Mouse (Mus musculus) forelimb bud, embryonic 11.5 days (tissue): ENCODE measurements around the gene Cyp2d34.

Experiments used
- DNase-seq: peaks from one replicate; pipeline ENCODE4 v3.0.0-alpha.2; 2012; ENCODE audit warnings: low read depth, low spot score

Cyp2d34 gene

DNA sequence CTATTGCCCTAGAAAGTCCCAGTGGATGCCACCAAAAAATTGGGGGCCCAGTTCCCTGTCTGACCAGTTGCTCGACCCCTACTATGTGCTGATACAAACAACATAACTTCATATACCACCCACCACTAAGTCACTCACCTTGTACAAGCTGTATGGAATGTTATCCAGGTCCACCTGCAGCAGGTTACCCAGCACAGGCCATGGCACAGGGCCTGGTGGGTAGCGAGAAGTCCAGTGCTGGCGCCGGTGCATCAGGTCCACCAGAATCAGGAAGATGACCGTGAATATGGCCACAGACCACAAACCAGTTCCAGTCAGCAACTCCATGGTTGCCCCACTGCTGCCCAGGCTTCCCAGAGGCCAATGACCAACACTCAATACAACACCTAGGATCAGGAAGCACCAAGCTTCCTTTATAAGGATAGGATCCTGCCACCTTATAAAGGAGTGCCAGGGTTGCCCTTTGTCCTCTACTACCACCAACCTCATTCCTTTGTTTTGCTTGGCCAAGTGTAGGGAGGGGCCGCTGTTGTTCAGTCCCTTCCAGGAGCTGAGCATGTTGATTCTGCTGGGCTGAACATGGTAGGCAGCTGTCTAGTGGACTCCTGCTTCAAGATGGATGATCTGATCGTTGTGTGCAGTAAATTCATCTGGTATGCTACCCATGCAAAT lies at the start of gene Cyp2d34:
Gene Cyp2d34 (minus strand): TSS at position 416 of the 672 bp plus-strand sequence.
- no peak for DNase-seq

DNA sequence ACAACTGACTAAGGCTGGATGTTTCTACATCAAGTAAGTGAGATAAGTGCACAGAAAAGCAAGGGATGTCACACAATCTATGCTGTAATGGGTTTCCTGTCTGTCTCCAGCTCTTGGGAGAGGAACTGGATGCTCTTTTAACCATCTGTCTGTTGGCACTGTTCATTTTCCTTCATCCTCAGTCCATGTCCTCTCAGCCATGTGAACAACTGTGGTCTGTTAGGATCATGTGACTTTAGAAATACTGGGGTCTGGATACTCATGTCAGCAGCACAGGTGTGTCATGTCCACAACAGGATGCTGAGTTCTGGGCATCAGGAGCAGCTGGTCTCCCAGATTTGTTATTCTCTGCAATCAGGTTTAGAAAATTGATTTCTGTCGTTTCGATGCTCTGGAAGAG lies 35.6 kb upstream of the Cyp2d34 start:
- DNase-seq: no peak

DNA sequence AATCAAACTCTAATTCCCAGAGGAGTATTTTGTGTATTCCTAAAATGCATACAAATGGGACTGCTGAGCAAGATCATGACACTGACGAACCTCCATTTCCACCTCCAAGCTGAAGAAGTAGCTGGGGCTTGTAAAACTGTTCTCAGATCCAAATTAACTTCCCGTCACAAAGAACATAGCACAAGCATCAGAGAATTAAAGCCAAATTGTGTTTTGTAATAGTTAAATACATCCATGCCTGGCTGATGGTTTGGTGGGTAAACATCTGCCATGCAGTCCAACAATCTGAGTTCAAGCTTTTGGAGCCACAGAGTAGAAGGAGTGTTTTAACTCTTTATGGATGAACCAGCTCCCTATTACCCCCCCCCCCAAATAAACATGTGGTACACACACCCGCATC lies 23.6 kb upstream of the Cyp2d34 start:
- no peak for DNase-seq

DNA sequence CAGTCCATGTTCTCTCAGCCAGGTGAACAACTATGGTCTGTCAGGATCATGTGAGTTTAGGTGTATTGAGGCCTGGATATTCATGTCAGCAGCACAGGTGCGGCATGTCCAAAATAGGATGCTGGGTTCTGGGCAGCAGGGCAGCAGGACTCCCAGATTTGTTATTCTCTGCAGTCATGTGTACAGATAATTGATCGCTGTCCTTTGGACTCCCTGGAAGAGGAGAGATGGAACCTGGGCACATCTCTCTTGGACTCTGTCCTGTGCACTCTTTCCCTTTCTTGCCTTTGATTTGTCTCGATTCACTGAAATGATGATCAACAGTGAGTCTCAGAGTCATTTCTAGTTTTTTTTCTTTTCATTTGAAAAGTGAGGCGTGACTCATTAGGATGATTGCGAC lies 23.0 kb upstream of the Cyp2d34 start:
- DNase-seq: no peak

DNA sequence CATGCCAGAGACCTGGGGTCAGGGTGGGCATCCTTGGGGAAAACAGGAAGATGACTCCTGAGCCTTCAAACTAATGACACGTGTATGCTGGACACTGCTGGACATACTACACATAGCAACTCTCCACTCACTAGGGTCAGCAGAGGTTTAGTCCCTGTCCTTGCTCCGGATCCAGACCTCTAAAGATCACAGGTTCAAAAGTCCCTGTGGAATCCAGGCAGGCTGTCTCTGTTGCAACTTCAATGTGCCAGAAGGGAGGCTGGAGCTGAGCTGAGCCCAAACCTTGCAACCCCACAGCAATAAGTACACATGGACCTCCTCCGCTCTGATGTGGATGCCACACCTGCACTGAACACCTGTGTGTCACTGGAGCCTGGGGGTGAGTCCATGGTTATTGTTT lies 22.0 kb upstream of the Cyp2d34 start:
- DNase-seq: no peak

DNA sequence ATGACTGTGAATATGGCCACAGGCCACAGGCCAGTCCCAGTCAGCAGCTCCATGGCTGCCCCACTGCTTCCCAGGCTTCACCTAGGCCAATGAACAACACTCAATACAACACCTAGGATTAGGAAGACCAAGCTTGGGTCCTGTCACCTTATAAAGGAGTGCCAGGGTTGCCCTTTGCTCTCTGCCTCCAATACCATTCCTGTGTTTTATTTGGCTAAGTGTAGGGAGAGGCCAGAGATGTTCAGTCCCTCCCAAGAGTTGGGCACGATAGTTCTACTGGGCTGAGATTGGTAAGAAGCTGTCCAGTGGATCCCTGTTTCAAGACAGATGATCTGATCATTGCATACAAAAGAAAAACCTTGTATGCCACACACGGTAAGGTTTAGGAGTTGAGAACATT lies 21.2 kb upstream of the Cyp2d34 start:
- no peak for DNase-seq

DNA sequence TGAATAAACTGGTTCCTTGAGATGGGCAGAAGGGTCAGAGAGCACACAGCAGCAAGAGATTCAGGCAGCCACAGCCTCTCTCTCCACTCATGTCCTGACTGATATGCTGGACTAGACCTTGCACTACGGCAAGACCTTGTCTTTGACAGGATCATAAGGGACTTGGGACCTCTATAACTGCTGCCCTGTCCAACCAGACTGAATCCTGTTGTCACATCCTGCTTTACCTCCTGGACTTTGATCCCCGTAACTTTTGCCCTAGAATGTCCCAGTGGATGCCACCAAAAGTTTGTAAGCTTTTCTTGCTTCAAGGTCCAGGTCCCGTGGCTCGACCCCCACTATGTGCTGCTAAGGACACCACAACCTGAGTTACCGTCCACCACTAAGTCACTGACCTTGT lies 20.6 kb upstream of the Cyp2d34 start:
- no peak for DNase-seq

DNA sequence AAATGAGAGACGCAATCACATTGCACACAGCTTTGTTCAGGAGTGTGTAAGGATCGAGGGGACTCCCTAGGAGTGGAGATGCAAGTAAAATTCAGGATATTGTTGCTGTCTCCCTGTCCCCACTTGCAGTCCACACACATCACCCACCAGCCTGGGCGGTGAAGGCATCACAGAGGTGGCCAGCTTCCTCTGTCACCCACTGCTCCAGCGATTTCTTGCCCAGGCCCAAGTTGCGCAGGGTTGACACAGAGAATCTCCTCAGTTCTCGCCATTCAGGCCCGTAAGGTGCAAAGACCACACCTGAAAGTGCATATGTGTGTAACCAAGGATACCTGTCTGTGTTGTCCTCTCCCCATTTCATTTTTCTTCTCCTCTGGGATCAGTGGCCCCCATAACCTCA lies 19.5 kb upstream of the Cyp2d34 start:
- DNase-seq: no peak

DNA sequence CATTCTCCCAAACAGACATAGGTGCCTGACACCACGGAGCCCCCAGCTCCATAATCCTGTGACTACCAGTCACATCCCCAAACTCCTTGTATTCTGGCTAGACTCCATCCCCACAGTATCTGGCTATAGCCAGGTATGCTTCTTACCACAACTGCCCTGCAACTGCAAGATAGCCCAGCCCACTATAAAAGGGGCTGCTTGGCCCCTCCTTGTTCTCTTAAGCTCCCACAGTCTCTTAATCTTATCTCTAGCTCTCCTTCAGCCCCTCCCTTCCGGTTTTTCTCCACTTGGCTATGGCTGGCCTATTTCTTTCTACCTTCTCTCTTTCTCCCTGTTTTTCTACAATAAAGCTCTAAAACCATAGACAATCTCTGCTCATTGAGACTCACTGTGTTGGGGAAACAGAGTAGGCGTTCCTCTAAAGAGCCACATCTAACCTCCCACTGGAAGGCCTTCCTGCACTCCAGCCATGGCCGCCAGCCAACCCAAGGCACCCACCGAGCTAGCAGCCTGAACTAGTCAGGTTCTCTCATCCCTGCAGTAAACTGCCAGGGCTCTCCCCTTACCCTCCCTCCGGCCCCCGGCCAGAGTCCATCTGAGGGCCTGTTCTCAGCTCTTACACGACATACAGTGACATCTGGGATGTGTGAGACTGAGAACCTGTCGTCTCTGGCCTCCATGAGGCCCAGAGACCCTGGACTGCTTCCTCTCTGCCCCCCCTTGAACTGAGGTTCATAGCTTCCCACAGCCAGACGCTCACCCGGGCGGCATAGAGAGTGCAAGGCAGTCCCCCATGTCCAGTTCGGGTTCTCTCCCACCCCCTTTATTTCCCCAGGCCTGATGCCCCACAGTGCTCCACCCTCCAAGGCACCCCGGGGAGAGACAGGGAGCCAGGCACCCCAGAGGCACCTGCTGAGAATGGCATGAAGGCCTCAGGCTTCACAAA lies 16.7 kb upstream of the Cyp2d34 start:
- no peak for DNase-seq

DNA sequence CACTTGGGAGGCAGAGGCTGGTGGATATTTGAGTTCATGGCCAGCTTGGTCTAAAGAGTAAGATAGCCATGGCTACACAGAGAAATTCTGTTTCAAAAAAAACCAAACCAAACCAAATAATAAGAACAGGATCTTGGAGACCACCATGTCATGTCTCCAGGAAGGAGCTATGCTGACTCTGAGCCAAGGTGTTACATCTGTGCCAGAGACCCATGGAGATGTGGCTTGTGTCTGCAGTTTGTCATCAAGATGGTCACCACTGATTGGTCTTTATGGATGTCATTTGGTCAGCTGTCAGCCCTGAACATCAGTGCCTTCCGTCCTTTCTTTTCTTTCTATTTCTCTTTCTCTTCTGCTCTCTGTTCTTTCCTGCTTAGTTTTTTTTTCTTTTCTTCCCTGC lies 14.2 kb upstream of the Cyp2d34 start:
- no peak for DNase-seq

DNA sequence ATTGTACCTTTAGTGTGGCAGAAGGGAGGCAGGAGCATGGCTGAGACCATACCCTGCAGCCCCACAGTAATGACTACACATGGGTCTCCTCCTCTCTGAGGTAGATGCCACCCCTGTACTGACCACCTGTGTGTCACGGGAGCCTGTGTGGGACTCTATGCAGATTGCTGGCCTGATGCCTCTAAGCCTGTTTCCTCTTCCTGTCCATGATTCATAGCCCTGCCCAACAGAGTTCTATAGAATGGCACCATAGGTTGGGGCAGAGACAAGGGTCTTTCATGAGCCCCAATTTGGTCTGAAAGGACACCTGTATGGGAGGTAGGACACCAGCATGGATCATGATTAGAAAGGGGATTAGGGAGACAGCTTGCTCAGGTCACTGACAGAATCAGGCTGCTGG lies 1.2 kb upstream of the Cyp2d34 start:
- no peak for DNase-seq

DNA sequence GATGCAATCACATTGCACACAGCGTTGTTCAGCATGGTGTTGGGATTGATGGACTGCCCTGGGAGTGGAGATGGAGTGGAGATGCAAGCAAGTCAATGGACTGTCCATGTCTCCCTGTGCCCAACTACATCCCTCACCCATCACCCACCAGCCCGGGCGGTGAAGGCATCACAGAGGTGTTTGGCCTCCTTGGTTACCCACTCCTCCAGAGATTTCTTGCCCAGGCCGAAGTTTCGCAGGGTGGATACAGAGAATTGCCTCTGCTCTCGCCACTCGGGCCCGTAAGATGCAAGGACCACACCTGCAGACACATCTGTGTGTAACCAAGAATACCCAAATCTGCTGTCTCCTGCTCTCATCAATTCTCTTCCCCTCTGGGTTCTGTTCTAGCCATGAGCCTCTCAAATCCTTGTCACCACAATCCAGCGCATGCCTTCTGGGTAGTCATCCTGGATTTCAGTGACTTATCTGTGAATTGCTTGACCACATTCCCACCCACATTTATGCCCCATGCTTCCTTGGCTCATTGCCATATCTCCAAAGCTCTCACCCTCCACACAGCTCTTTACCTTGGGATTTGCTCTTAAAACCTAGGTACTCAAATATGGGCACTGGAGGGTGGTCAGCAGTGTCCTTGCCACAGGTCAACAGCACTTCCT lies 2.3 kb downstream of the Cyp2d34 start:
- DNase-seq: no peak

DNA sequence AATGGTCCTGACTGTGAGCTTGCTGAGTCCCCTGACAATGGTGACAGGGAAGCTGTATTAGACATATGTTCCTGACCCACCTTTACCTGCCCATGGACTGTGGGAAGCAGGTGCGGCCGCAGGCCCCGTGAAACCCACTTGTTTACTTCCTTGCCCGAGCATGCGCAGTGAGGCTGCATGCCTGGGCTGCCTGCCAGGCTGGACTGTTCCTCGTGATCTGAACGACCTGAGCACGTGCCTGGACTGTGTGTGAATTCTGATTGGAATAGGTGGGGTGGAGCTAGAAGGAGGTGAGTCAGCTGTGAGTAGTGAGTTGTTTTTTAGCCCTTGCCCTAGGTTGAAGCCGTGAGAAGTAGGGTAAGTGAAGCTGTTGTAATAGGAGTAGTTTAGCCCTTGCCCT lies 38.1 kb downstream of the Cyp2d34 start:
- no peak for DNase-seq

DNA sequence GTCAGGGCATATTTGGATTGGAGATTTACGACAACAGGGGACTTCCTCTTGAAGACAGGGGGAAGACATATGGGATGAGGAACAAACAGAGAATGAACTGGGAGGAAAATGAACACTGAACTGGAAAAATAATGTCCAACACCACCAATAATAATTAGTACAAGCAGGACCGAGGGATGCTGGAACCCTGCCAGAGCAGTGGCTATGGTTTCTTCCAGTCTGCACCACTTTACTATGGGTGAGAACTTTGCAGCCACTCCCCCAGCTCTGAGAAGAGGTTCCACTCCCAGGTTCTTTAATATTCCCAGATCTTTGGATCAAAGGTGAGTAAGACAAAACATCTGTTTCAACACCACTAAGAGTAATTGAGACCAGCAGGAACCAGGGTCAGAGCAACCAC lies 41.7 kb downstream of the Cyp2d34 start:
- no peak for DNase-seq

DNA sequence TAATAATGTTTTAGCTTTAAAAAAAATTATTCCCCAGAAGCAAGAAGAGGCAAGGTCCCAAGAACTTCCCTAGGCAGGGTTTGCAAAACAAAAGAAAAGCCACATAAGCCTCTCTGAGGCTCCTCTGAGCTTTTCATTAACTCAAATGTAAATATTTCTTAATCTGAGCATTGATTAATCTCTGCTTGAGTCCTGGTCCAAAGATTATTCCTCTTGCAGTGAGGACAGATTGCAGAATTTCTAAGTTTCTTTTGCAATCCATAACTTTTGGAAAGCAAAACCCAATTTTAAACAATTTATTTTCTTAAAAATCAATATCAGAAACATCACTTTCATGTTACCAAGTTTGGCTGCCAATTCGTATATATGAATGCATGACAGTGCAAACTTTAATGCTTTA lies 47.9 kb downstream of the Cyp2d34 start:
- no peak for DNase-seq
